Mouse (Mus musculus) testis, adult 2 months (tissue): Measurements from ENCODE around the gene Tnfaip8l1.

Source experiments
- CTCF ChIP-seq: fragments of 200-500 bp; IDR thresholded peaks from 2 replicates; pipeline ENCODE4 v1.5.1; 2012; ENCODE audit warnings: low read depth, mild to moderate bottlenecking, inconsistent platforms, low read length, moderate library complexity; ENCODE audit not compliant: control insufficient read depth, insufficient read depth, insufficient replicate concordance
- POLR2A ChIP-seq: fragments of 200-500 bp; IDR thresholded peaks from 2 replicates; pipeline ENCODE4 v1.6.1; 2012; ENCODE audit warnings: low read depth, mild to moderate bottlenecking, inconsistent platforms, low read length, moderate library complexity; ENCODE audit not compliant: control insufficient read depth

DNA sequence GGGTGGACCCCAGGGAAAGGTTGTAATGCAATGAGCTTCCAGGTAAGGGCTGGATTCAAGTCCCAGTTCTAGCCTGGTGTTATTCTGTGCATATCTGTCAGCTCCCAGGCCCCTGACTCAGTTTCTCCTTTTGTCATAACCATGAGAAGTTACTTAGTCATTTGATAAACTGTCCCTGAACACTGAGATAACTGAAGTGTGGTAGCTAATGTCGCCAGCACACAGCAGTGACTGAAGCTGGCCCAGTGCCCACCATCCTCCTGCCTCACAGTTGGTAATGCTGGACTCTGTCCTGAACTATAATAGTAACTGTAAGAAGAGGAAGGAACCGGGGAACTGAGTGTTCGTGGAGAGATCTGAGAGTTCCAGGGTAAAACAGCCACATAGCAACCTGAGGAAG is 2.2 kb downstream of the Tnfaip8l1 start:
- no peak for TF ChIP-seq POLR2A
- no peak for TF ChIP-seq CTCF
